Mouse (Mus musculus): ENCODE data around the gene Capn9. TPM values are rescaled to one million over a fixed set of nuclear protein-coding genes. Genes with fewer than 3 reads are reported as not detected.
A peak's percentile ranks its signal among the peaks of the same experiment; 100 is the strongest.

The Capn9 gene
- polyA plus RNA-seq (2012; rRNA removed): 0.04 and 0.09 TPM in 2 replicates

DNA sequence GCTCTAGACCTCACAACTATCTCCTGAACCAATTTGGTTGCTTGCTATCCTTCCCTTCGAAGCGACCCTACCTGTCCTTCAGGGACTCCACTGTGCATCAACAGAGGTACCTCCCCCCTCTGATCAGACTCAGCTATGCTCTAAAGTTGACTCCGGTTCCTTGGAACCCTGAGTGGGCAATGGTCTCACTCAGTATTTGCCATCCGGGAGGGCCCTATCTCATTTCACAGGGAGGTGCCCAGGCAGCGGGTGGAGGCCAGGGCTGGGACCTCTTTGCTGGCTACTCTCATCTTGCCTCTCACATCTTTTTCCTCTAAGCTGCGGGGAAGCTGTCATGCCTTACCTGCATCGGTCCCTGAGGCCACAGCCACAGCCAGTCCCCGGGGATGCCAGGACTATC lies at the start of gene Capn9:
Gene Capn9, plus strand, starts transcription at position 301 of the 400 bp plus-strand sequence.
- no peak for TF ChIP-seq CTCF (IDR thresholded peaks at IDR 0.05; ENCODE audit: extremely low read depth, insufficient read depth, low read length)
- H3K4me3 ChIP-seq (ENCODE audit: insufficient read depth, low read length): no peak within 1 kb of the TSS
- H3K4me1 ChIP-seq (ENCODE audit: control insufficient read depth, insufficient read depth, low read length): no peaks in the 10 kb centered on the region
- H3K27ac ChIP-seq (ENCODE audit: insufficient read depth, low read length): no peak within 1 kb of the TSS

DNA sequence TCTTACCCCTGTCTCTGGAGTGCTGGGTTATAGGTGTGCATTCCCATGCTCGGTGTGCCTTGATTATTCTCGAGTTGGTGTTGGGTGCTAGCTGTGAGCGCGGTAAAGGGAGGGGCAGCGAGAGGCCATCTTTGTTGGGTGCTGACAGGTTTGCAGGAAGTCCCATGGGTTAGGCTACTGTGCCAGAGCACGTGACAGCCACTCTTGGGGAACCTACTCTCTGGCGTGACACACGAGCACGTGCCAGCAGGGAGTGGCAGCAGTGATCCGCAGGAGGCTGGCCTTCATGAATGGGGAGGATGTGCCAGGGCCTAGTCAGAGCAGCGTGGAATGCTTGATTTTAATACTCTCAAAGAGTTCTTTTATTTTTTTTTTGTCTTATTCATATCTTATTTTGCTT lies 49.6 kb upstream of the Capn9 start:
- Histone ChIP-seq H3K27ac (ENCODE audit: insufficient read depth, low read length) (no peak overlapping the region), H3K4me3 (ENCODE audit: insufficient read depth, low read length) (no peak overlapping the region), H3K4me1 (ENCODE audit: control insufficient read depth, insufficient read depth, low read length) (peaks cover 17% of the 10 kb centered on the region)
- TF ChIP-seq CTCF (IDR thresholded peaks at IDR 0.05; ENCODE audit: extremely low read depth, insufficient read depth, low read length) (no peak), POLR2A (IDR thresholded peaks at IDR 0.05; ENCODE audit: extremely low read depth, insufficient read depth, low read length) (no peak)

DNA sequence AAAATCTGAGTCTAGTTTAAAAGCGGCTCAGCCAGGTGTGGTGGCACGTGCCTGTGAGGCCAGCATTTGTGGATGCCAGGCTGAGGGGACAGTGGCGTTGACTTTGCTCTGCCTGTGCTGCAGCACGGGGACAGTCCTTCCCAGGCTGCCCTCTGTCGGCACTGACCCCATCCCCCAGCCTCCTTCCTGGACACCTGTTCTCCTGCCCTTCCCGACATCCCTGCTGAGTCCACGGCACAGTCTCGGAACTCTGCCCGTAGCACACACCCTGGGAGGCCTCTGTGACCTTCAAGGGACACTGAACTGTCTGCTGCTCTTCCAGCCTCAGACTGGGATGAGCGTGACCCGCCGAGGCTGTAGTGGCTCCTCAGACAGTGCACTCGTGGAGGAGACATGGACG lies 45.8 kb upstream of the Capn9 start:
- Histone ChIP-seq H3K27ac (ENCODE audit: insufficient read depth, low read length) (peak overlapping the region; percentile 7; the same call in 1 of the 2 replicates), H3K4me1 (ENCODE audit: control insufficient read depth, insufficient read depth, low read length) (peaks cover 9% of the 10 kb centered on the region), H3K4me3 (ENCODE audit: insufficient read depth, low read length) (no peak overlapping the region)
- TF ChIP-seq CTCF (IDR thresholded peaks at IDR 0.05; ENCODE audit: extremely low read depth, insufficient read depth, low read length) (no peak), POLR2A (IDR thresholded peaks at IDR 0.05; ENCODE audit: extremely low read depth, insufficient read depth, low read length) (no peak)

- Histone ChIP-seq H3K4me3 (ENCODE audit: insufficient read depth, low read length) (no peak overlapping the region), H3K27ac (ENCODE audit: insufficient read depth, low read length) (peak overlapping the region; percentile 39; the same call in 1 of the 2 replicates), H3K4me1 (ENCODE audit: control insufficient read depth, insufficient read depth, low read length) (peaks cover 9% of the 10 kb centered on the region)
- no peak for TF ChIP-seq CTCF (IDR thresholded peaks at IDR 0.05; ENCODE audit: extremely low read depth, insufficient read depth, low read length)
- no peak for TF ChIP-seq POLR2A (IDR thresholded peaks at IDR 0.05; ENCODE audit: extremely low read depth, insufficient read depth, low read length)
These were observed 45.4 kb upstream of the Capn9 start for GRCm38 (mm10) chr8:124530556-124530955.

GRCm38 (mm10) chr8:124530996-124531395 lies 44.9 kb upstream of the Capn9 start:
- Histone ChIP-seq H3K27ac (ENCODE audit: insufficient read depth, low read length) (peak overlapping the region; percentile 39; the same call in 1 of the 2 replicates), H3K4me1 (ENCODE audit: control insufficient read depth, insufficient read depth, low read length) (peaks cover 9% of the 10 kb centered on the region), H3K4me3 (ENCODE audit: insufficient read depth, low read length) (no peak overlapping the region)
- TF ChIP-seq CTCF (IDR thresholded peaks at IDR 0.05; ENCODE audit: extremely low read depth, insufficient read depth, low read length): no peak
- TF ChIP-seq POLR2A (IDR thresholded peaks at IDR 0.05; ENCODE audit: extremely low read depth, insufficient read depth, low read length): no peak

DNA sequence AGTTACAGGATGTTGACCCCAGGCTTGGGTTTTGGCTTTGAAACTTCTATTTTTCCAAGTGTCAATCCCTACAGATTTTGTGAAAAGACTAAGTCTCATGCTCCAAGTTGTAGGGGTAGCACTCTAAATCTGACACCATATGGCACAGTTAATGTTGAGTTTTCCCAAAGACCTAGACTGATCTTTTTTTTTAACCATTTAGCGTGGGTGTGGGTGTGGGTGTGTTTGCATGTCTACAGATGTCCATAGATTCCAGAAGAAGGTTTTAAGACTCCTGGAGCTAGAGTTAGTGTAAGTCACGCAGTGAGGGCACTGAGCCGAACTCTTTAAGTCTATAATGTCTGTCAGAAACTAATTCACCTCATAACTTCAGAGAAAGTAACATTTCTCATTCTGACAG lies 43.3 kb upstream of the Capn9 start:
- H3K4me3 ChIP-seq (ENCODE audit: insufficient read depth, low read length): no peak overlapping the region
- H3K27ac ChIP-seq (ENCODE audit: insufficient read depth, low read length): no peak overlapping the region
- TF ChIP-seq POLR2A (IDR thresholded peaks at IDR 0.05; ENCODE audit: extremely low read depth, insufficient read depth, low read length) (no peak), CTCF (IDR thresholded peaks at IDR 0.05; ENCODE audit: extremely low read depth, insufficient read depth, low read length) (no peak)
- H3K4me1 ChIP-seq (ENCODE audit: control insufficient read depth, insufficient read depth, low read length): peaks cover 9% of the 10 kb centered on the region

DNA sequence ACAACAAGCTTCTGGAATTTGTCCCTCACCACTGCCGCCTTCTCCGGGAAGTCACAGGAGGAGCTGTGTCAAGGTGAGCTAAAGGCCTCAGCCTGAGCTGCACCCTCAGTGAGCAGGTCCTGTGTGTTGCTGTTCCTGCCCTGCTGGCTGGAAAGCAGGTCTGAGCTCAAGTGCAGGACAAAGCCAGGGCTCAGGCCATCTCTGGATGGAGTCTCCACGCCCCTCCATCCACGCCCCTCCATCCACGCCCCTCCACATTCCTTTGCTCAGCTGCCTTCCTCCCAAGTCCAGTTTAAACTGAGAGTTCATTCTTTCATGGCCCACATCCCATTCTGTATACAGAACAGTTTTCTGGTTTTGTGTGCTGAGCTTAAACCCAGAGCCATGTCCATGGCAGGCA lies 40.5 kb upstream of the Capn9 start:
- no peak overlapping the region for H3K27ac ChIP-seq (ENCODE audit: insufficient read depth, low read length)
- TF ChIP-seq POLR2A (IDR thresholded peaks at IDR 0.05; ENCODE audit: extremely low read depth, insufficient read depth, low read length): no peak
- TF ChIP-seq CTCF (IDR thresholded peaks at IDR 0.05; ENCODE audit: extremely low read depth, insufficient read depth, low read length): no peak
- H3K4me3 ChIP-seq (ENCODE audit: insufficient read depth, low read length): no peak overlapping the region
- H3K4me1 ChIP-seq (ENCODE audit: control insufficient read depth, insufficient read depth, low read length): peaks cover 7% of the 10 kb centered on the region

DNA sequence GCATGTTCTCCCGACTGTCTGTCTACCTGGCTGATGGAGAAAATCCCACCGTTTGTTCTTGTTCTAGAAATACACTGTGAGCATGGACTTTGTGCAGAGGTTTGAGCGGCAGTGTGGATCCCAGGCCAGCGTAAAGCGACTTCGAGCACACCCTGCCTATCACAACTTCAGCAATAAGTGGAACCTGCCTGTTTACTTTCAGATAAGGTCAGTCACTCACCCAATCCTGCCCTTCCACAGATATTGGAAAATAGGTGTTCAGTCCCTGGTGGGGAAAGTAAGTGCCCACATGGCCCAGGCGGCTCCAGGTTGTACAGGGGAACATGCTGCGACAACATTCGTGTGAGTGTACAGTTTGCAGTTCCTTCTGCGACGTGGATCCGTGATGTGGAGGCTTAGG lies 35.0 kb upstream of the Capn9 start:
- no peak overlapping the region for H3K27ac ChIP-seq (ENCODE audit: insufficient read depth, low read length)
- TF ChIP-seq POLR2A (IDR thresholded peaks at IDR 0.05; ENCODE audit: extremely low read depth, insufficient read depth, low read length) (no peak), CTCF (IDR thresholded peaks at IDR 0.05; ENCODE audit: extremely low read depth, insufficient read depth, low read length) (no peak)
- H3K4me1 ChIP-seq (ENCODE audit: control insufficient read depth, insufficient read depth, low read length): no peaks in the 10 kb centered on the region; the same call in 1 of the 2 replicates
- no peak overlapping the region for H3K4me3 ChIP-seq (ENCODE audit: insufficient read depth, low read length)

- no peak overlapping the region for H3K4me3 ChIP-seq (ENCODE audit: insufficient read depth, low read length)
- no peak overlapping the region for H3K27ac ChIP-seq (ENCODE audit: insufficient read depth, low read length)
- TF ChIP-seq POLR2A (IDR thresholded peaks at IDR 0.05; ENCODE audit: extremely low read depth, insufficient read depth, low read length) (no peak), CTCF (IDR thresholded peaks at IDR 0.05; ENCODE audit: extremely low read depth, insufficient read depth, low read length) (no peak)
- peaks cover 3% of the 10 kb centered on the region; the same call in 1 of the 2 replicates for H3K4me1 ChIP-seq (ENCODE audit: control insufficient read depth, insufficient read depth, low read length)
These were observed 33.9 kb upstream of the Capn9 start for GRCm38 (mm10) chr8:124542001-124542400.

DNA sequence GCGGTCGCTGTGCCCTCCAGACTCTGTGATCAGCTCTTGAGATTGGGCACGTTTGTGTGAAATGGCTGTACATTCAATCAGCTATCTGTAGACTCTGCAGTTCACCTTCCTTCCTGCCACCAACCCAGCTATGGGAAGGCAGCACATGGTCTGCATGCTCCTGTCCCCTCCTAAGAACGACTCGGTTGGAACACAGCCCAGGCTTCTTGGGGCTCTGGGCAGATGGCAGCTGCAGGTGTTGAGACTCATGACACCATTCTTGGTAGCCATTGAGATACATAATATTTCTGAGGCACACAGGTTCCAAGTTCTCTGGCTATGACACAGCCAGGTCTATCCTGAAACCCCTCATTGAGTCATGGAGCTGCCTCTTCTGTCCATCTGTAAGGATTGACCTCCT lies 32.6 kb upstream of the Capn9 start:
- H3K4me1 ChIP-seq (ENCODE audit: control insufficient read depth, insufficient read depth, low read length): peaks cover 10% of the 10 kb centered on the region
- no peak overlapping the region for H3K4me3 ChIP-seq (ENCODE audit: insufficient read depth, low read length)
- TF ChIP-seq CTCF (IDR thresholded peaks at IDR 0.05; ENCODE audit: extremely low read depth, insufficient read depth, low read length): no peak
- no peak for TF ChIP-seq POLR2A (IDR thresholded peaks at IDR 0.05; ENCODE audit: extremely low read depth, insufficient read depth, low read length)
- H3K27ac ChIP-seq (ENCODE audit: insufficient read depth, low read length): no peak overlapping the region
